Mouse (Mus musculus): ENCODE results near the gene Dqx1. TPM values are rescaled to one million over a fixed set of nuclear protein-coding genes. Genes with fewer than 3 reads are reported as not detected.

Gene Dqx1
- polyA plus RNA-seq (2017; shearing (Covaris generic)), result 6.1 TPM

GRCm38 (mm10) chr6:83057790-83058189, at the start of gene Dqx1:
TSS of gene Dqx1 (plus strand) at chr6:83057844.

DNA sequence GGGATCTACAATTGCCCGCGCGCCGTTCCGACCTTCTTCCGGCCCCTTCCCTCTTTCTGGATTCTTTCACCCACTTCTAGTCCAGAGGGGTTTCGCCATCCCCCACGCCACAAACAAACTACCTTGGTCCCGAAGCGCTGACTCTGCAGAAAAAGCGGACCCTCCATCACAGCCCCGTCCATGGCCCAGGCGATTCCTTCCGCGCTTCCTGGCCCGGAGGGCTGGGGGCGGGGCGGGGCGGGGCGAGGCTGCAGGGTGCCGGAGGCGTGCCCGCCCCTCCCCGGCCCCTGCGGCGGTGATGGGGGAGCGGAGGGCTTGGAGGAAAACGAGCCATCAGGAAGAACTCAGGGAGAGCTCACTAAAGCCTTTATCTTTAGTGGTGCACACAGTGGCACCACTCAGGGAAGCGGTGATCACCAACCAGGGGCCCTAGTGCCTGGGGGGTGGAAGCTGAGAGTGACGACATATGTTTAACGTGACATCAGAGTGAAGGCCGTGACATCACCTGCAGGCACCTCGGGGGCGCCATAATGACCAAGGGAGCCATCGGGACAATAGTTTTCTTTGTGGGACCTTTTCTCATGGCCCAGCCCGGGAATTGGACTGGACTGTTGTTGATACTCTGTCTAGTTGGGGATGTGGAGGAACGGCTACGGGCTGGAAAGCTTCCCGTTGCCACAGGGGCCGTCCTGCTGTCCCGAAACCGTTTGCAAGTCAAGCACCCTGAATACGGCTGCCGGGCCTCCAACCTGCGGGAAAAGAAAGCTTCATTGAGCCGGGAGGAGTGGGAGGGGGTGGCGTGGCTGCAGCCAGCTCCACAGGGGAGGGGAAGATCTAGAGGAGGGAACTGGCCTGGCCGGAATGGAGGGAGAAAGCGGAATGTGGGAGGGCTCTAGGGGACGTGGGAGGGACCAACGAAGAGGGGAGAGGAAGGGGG, 24.1 kb upstream of the Dqx1 start, which contains the start of the genes Dok1 and Loxl3:
Gene Dok1, minus strand, starts transcription at position 223 of the 937 bp plus-strand sequence.
Gene Loxl3, plus strand, starts transcription at position 925 of the 937 bp plus-strand sequence.

DNA sequence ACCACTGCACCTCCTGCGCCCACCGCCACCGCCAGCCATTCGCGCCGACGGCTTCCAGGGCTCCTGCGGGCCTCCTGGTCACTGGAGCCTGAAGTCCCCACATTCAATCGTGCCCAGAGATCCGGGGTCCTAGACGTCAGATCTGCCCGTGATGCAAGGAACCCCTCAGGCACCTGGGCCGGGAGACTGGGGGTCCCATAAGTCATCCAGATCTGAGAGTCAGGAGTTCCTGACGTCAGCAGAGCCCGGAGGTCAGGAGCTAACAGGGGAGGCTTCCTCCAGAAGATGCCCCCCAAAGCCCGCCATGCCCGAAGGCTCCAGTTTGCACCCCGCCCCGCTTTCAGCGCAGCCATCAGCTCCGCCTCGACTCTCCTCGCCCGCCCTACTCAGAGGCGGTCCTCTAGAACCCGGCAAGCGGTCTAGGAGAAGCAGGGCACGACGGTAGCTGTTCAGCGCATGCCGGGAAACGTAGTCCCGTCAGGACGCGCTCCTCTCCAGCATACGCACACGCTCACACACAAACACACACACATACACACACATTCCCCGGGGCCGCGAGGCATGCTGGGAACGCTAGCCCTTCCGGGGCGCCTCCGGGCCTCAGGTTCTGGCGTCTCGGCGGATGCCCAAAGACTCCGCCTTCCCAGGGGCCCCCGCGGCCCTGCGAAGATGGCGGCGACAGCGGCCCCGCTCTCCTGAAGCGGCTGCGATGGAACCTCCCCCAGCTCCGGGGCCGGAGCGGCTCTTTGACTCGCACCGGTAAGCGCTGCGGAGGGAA, 3.4 kb upstream of the Dqx1 start, which contains the start of gene Aup1:
Gene Aup1, plus strand, starts transcription at position 448 of the 778 bp plus-strand sequence.

DNA sequence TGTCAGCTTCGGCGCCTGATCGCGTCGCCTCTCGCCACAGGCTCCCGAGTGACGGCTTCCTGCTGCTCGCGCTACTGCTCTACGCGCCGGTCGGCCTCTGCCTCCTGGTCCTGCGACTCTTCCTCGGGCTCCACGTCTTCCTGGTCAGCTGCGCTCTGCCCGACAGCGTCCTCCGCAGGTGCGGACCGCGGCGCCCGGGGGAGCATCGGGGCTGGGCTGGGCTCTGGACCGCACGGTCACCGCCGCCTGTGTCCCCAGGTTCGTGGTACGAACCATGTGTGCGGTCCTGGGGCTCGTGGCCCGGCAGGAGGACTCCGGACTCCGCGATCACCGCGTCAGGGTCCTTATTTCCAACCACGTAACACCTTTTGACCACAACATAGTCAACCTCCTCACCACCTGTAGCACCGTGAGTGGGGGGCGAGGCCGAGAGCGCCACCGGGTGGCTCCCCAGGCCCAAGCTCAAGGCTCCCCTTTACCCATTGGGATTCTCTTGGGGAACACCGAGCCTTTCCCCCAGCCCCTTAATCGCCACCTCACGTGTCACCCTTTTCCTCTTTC, 2.7 kb upstream of the Dqx1 start, which contains the start of gene Htra2:
Gene Htra2, minus strand, starts transcription at position 403 of the 561 bp plus-strand sequence.

DNA sequence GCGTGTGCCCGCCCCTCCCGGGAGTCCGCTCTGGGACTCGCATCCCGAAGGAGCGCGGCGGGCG, 12.4 kb downstream of the Dqx1 start, which contains the start of gene Tlx2:
Gene Tlx2, minus strand, starts transcription at position 47 of the 64 bp plus-strand sequence.

GRCm38 (mm10) chr6:83077630-83078323, 20.1 kb downstream of the Dqx1 start, which contains the start of gene Pcgf1:
TSS of gene Pcgf1 (plus strand) at chr6:83077869.

GRCm38 (mm10) chr6:83086121-83087035, 28.7 kb downstream of the Dqx1 start, which contains the start of gene Lbx2:
TSS of gene Lbx2 (plus strand) at chr6:83086367.

DNA sequence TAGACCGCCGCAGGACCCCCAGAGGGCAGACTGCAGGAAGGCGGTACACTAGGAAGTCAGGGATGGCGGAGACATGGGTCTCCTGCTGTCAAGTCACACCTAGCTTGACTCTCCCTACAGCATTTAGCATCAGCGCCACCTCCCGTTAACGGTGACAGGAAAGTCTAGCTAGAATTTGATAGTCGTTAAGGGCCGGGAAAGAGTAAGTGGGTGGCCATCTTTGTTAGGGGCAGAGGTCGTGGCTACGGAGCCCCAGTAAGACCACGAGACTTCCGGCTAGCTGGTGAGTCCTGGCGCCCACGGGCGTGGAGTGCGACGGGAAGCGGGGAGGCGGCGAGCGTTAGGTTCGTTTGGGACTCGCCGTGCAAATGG, 43.7 kb downstream of the Dqx1 start, which contains the start of the genes Ccdc142 and Gm42688:
Gene Ccdc142, plus strand, starts transcription at position 286 of the 372 bp plus-strand sequence.
Gene Gm42688, plus strand, starts transcription at position 302 of the 372 bp plus-strand sequence.

DNA sequence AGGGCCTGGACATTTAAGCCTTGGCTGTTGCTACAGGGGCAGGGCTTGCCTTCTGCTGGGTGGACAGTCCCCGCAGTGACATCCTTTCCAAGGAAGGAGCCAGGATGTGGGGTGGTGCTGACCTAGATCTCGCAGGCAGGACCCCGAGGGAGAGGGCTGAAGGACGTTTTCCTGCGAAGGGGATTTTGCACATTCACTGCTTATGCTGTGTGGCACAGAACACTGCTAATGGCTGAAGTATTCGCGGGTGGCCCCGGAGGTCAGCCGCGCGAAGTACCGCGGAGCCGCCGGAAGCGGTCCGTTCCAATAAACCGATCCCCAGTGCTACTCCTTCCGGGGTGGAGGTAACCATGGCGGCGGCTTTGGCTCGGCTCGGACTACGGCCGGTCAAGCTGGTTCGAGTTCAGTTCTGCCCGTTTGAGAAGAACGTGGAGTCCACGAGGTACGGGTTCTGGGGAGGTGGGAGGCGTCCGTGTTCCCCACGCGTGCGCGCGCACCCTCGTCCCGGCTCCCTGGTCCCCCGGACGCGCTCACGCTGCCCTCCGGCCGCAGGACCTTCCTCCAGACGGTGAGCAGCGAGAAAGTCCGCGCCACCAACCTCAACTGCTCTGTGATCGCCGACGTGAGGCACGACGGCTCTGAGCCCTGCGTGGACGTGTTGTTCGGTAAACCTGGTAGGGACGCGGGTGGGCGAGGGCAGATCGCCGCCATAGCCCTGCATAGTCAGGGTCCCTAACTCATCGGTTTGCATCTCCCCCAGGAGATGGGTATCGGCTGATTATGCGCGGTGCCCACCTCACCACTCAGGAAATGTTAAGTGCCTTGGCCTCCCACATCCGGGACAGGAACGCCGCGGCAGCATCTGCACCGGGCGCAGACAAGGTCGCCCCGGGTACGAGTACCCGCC, 51.4 kb downstream of the Dqx1 start, which contains the start of gene Mrpl53:
Gene Mrpl53, plus strand, starts transcription at position 279 of the 907 bp plus-strand sequence.

GRCm38 (mm10) chr6:83115011-83115671, 57.5 kb downstream of the Dqx1 start, which contains the start of gene Mogs:
TSS of gene Mogs (plus strand) at chr6:83115496.

Other genes with a start within 250 kb of the Dqx1 start
- gene Sema4f, start 118.1 kb upstream of the Dqx1 start, polyA plus RNA-seq (2017; shearing (Covaris generic)), result 5.4 TPM
- gene M1ap, start 110.9 kb upstream of the Dqx1 start, polyA plus RNA-seq (2017; shearing (Covaris generic)), result 1.6 TPM
- 66.4 TPM for gene Dok1, start 24.4 kb upstream of the Dqx1 start, polyA plus RNA-seq (2017; shearing (Covaris generic))
- gene Loxl3, start 23.7 kb upstream of the Dqx1 start, polyA plus RNA-seq (2017; shearing (Covaris generic)), result 0.29 TPM
- gene Aup1, start 3.3 kb upstream of the Dqx1 start, polyA plus RNA-seq (2017; shearing (Covaris generic)), result 590 TPM
- gene Htra2, start 2.6 kb upstream of the Dqx1 start, polyA plus RNA-seq (2017; shearing (Covaris generic)), result 84.3 TPM
- gene Tlx2, start 12.4 kb downstream of the Dqx1 start, polyA plus RNA-seq (2017; shearing (Covaris generic)), result not detected
- gene Pcgf1, start 20.0 kb downstream of the Dqx1 start, polyA plus RNA-seq (2017; shearing (Covaris generic)), result 43.4 TPM
- gene Lbx2, start 28.5 kb downstream of the Dqx1 start, polyA plus RNA-seq (2017; shearing (Covaris generic)), result not detected
- gene Ccdc142, start 43.8 kb downstream of the Dqx1 start, polyA plus RNA-seq (2017; shearing (Covaris generic)), result 5.7 TPM
- gene Gm42688, start 43.8 kb downstream of the Dqx1 start, polyA plus RNA-seq (2017; shearing (Covaris generic)), result 9.1 TPM
- 62.5 TPM for gene Mrpl53, start 51.2 kb downstream of the Dqx1 start, polyA plus RNA-seq (2017; shearing (Covaris generic))
- gene Mogs, start 57.7 kb downstream of the Dqx1 start, polyA plus RNA-seq (2017; shearing (Covaris generic)), result 3.6 TPM
- 85.1 TPM for gene Wbp1, start 63.7 kb downstream of the Dqx1 start, polyA plus RNA-seq (2017; shearing (Covaris generic))
- 9.8 TPM for gene Ino80b, start 67.6 kb downstream of the Dqx1 start, polyA plus RNA-seq (2017; shearing (Covaris generic))
- 0.79 TPM for gene Rtkn, start 77.6 kb downstream of the Dqx1 start, polyA plus RNA-seq (2017; shearing (Covaris generic))
- gene Wdr54, start 98.6 kb downstream of the Dqx1 start, polyA plus RNA-seq (2017; shearing (Covaris generic)), result 0.87 TPM
- gene 1700003E16Rik, start 98.6 kb downstream of the Dqx1 start, polyA plus RNA-seq (2017; shearing (Covaris generic)), result not detected
- 98.4 TPM for gene Dctn1, start 108.1 kb downstream of the Dqx1 start, polyA plus RNA-seq (2017; shearing (Covaris generic))
- 0.74 TPM for gene Slc4a5, start 162.0 kb downstream of the Dqx1 start, polyA plus RNA-seq (2017; shearing (Covaris generic))